In genomic region chr7:127967004-127967921, GRCm38 (mm10) we compare ENCODE assay signal across 8 mouse cellular contexts. TPM values are rescaled to one million over a fixed set of nuclear protein-coding genes. Genes with fewer than 3 reads are reported as not detected.
DNase-seq lines count a peak whose midpoint lies in the region; ATAC-seq and TF ChIP-seq lines count a peak whose summit lies in the region.

Gene Fus, plus strand, starts transcription at chr7:127967457.

- peak within 1 kb of the TSS; percentile 94 for H3K4me3 ChIP-seq in G1E (ENCODE audit: low read depth, low read length)
- H3K4me3 ChIP-seq in forebrain, postnatal 0 days (ENCODE audit: low read depth, low read length) = peak within 1 kb of the TSS; percentile 86
- peak within 1 kb of the TSS; percentile 75 for H3K4me3 ChIP-seq in lung, embryonic 15.5 days

- peak within 1 kb of the TSS; percentile 95 for H3K9ac ChIP-seq in forebrain, postnatal 0 days
- H3K9ac ChIP-seq in lung, embryonic 15.5 days = peak within 1 kb of the TSS; percentile 97

- no peak for TF ChIP-seq CTCF in G1E (IDR thresholded peaks at IDR 0.05; ENCODE audit: low read depth, low read length)
- TF ChIP-seq CTCF in forebrain, postnatal 0 days (IDR thresholded peaks at IDR 0.05; ENCODE audit: low read depth) = peak; percentile 56

- no peaks in the 10 kb centered on the region; the same call in 1 of the 2 replicates for H3K27me3 ChIP-seq in G1E (ENCODE audit: insufficient read depth, low read length)
- no peaks in the 10 kb centered on the region for H3K27me3 ChIP-seq in forebrain, postnatal 0 days (ENCODE audit: insufficient read depth, low read length)
- H3K27me3 ChIP-seq in lung, embryonic 15.5 days = no peaks in the 10 kb centered on the region

- H3K4me1 ChIP-seq in G1E (ENCODE audit: insufficient read depth, low read depth, low read length) = peaks cover 30% of the 10 kb centered on the region
- peaks cover 14% of the 10 kb centered on the region for H3K4me1 ChIP-seq in forebrain, postnatal 0 days (ENCODE audit: insufficient read depth)
- peaks cover 24% of the 10 kb centered on the region for H3K4me1 ChIP-seq in lung, embryonic 15.5 days

- peaks cover 34% of the 10 kb centered on the region for H3K36me3 ChIP-seq in G1E (replicated peaks)
- peaks cover 17% of the 10 kb centered on the region for H3K36me3 ChIP-seq in forebrain, postnatal 0 days (ENCODE audit: insufficient read depth)
- H3K36me3 ChIP-seq in lung, embryonic 15.5 days = peaks cover 26% of the 10 kb centered on the region

- ATAC-seq in G1E (ENCODE audit: extremely low read depth, insufficient number of reproducible peaks, low FRiP score, poor library complexity, severe bottlenecking) = peak; percentile 89
- peak; percentile 93 for ATAC-seq in forebrain, postnatal 0 days
- peak; percentile 95 for ATAC-seq in lung, embryonic 15.5 days (ENCODE audit: borderline replicate concordance, extremely low read depth, low FRiP score, low TSS enrichment)

- WGBS in forebrain, postnatal 0 days = 3% methylated on average over 85 of the region's 92 CpGs
- WGBS in lung, embryonic 15.5 days = 0% methylated on average over 83 of the region's 92 CpGs

- peak; percentile 91 for DNase-seq in G1E (ENCODE audit: low spot score)
- peak; percentile 92 to 98 for DNase-seq in cerebellum, adult 18-20 months
- DNase-seq in forebrain, postnatal 0 days = peak; percentile 98
- peak; percentile 97 for DNase-seq in heart, postnatal 4 days
- peak; percentile 90 to 95 for DNase-seq in layer of hippocampus, adult 8-10 months (ENCODE audit: low spot score in 2 of 2)
- peak; percentile 84 for DNase-seq in ovary, adult 18-20 months (ENCODE audit: low spot score)
- peak; percentile 94 for DNase-seq in thymus, postnatal 0 days (ENCODE audit: low spot score)

- H3K27ac ChIP-seq in forebrain, postnatal 0 days (ENCODE audit: low read depth, low read length) = peak within 1 kb of the TSS; percentile 98
- H3K27ac ChIP-seq in lung, embryonic 15.5 days = peak within 1 kb of the TSS; percentile 96

- H3K9me3 ChIP-seq in G1E (replicated peaks) = no peaks in the 10 kb centered on the region
- H3K9me3 ChIP-seq in forebrain, postnatal 0 days (ENCODE audit: low read length) = no peaks in the 10 kb centered on the region
- H3K9me3 ChIP-seq in lung, embryonic 15.5 days = no peaks in the 10 kb centered on the region

- peak within 1 kb of the TSS; percentile 64 for H3K4me2 ChIP-seq in forebrain, postnatal 0 days (ENCODE audit: low read depth)
- peak within 1 kb of the TSS; percentile 78 for H3K4me2 ChIP-seq in lung, embryonic 15.5 days

RNA-seq across cellular contexts. Expression of gene Fus, which starts in this region (rescaled TPM):
- total RNA-seq in G1E (2014; fragmentation: Nextera tagmentation) (211 and 218 TPM in 2 replicates), G1E (2017) (34.6 and 45.5 TPM in 2 replicates)
- polyA plus RNA-seq in G1E (2012) = 568 and 604 TPM in 2 replicates
- total RNA-seq in forebrain, postnatal 0 days (2014; rRNA removed) = 30.2 and 51.0 TPM in 2 replicates
- 221 and 323 TPM in 2 replicates for polyA plus RNA-seq in forebrain, postnatal 0 days (2015; fragmentation: Nextera tagmentation; extraction: Ambion mirVana)
- 100 to 1,000 TPM; 402 to 429 TPM for total RNA-seq in heart, postnatal 4 days (2021)
- total RNA-seq in layer of hippocampus, adult 8-10 months (2022) = 100 to 1,000 TPM; 328 to 387 (median 356) TPM
- polyA plus RNA-seq in lung, embryonic 15.5 days (2015; fragmentation: Nextera tagmentation; extraction: Ambion mirVana) = 428 and 443 TPM in 2 replicates
- 178 and 286 TPM in 2 replicates for polyA plus RNA-seq in thymus, postnatal 0 days (2015; fragmentation: Nextera tagmentation; extraction: Ambion mirVana)

Comparison
In these comparisons a context has a peak if more than half of its experiments do, and no peak if none do; other contexts are left out.
1. Peak in every context shown above with its lines: DNase-seq, ATAC-seq, H3K4me3 ChIP-seq and H3K27ac ChIP-seq.